Mouse (Mus musculus) thymus, postnatal 4 days (tissue): ENCODE results near the gene Tmem69.

ENCODE experiments used
- DNase-seq: peaks from one replicate; pipeline ENCODE4 v3.0.0; 2021

The Tmem69 gene

GRCm38 (mm10) chr4:116555413-116556300 lies at the start of gene Tmem69:
Gene Tmem69, minus strand, starts transcription at chr4:116555936.
- peak; percentile 79 for DNase-seq

- peak; percentile 71 for DNase-seq
Measured at GRCm38 (mm10) chr4:116596978-116597881, 41.5 kb upstream of the Tmem69 start.

DNA sequence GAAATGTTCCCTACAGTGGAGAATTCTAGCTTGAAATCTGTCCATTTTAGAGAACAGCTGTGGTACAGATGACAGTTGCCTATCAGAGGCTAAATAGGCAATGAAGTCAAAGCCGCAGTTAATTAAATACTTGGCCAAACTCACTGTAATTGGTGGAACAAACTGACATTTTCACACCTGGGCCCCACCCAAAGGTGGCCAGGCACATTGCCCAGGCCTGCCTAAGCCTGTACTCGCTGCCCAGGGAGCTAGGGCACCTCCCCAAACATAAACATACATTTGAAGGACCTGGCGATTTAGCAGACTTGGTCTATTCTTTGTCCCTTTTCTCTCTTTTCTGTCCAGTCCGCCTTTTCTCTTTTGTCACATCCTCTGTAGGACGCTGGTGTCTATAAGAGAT lies 40.6 kb upstream of the Tmem69 start, which contains the start of gene Ccdc17:
Gene Ccdc17, plus strand, starts transcription at position 276 of the 400 bp plus-strand sequence.
- DNase-seq: no peak

GRCm38 (mm10) chr4:116595793-116596192 lies 40.1 kb upstream of the Tmem69 start:
- DNase-seq: no peak

- DNase-seq: no peak
Measured at GRCm38 (mm10) chr4:116558151-116558882, 2.6 kb upstream of the Tmem69 start.

GRCm38 (mm10) chr4:116557306-116558121 lies 1.8 kb upstream of the Tmem69 start, which contains the start of gene Gpbp1l1:
Gene Gpbp1l1, plus strand, starts transcription at chr4:116557658.
- DNase-seq: peak; percentile 99

GRCm38 (mm10) chr4:116556561-116557305 lies 997 bp upstream of the Tmem69 start:
- peak; percentile 94 for DNase-seq

GRCm38 (mm10) chr4:116553035-116553434 lies 2.7 kb downstream of the Tmem69 start:
- DNase-seq: no peak

DNA sequence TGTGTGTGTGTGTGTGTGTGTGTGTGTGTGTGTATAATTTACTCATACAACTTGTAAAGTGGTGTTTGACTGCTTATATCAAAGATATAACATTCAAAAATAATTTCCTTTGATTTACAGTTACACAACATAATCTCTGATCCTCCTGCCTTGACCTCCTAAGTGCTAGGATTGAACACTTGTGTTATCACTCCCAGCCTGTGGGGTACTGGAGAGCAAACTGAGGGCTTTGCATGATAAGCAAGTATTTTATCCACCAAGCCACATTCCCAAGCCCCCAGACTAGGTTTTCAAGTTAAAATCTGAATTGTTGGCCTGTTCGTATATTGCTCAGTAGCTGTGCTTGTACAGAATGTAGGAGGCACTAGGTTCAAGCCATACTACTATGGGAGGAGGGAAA lies 5.3 kb downstream of the Tmem69 start:
- no peak for DNase-seq

DNA sequence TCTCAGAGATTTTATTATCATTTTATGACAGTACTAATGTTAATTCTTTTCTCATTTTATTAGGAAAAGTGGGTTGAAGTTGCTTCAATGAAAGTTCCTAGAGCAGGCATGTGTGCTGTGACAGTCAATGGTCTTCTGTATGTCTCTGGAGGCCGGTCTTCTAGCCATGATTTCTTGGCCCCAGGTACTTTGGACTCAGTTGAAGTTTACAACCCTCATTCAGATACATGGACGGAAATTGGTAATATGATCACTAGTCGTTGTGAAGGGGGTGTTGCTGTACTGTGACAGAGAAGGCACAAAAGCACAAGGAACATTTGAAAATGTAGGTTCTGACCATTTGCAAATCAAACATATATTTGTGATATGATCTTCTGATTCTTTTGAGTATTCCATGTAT lies 18.0 kb downstream of the Tmem69 start:
- no peak for DNase-seq

DNA sequence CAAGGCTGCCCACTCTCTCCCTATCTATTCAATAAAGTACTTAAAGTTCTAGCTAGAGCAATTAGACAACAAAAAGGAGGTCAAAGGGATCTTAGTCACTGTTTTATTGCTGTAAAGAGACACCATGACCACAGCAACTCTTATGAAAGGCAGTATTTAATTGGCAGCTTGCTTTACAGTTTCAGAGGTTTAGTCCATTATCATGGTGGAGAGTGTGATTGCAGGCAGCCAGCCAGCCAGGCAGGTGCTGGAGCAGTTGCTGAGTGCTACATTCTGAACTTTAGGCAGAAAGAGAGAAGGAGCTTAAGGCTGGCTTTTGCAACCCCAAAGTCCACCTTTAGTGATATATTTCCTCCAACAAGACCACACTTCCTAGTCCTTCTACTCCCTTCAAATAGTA lies 19.4 kb downstream of the Tmem69 start:
- DNase-seq: no peak

GRCm38 (mm10) chr4:116531109-116531508 lies 24.6 kb downstream of the Tmem69 start:
- no peak for DNase-seq

DNA sequence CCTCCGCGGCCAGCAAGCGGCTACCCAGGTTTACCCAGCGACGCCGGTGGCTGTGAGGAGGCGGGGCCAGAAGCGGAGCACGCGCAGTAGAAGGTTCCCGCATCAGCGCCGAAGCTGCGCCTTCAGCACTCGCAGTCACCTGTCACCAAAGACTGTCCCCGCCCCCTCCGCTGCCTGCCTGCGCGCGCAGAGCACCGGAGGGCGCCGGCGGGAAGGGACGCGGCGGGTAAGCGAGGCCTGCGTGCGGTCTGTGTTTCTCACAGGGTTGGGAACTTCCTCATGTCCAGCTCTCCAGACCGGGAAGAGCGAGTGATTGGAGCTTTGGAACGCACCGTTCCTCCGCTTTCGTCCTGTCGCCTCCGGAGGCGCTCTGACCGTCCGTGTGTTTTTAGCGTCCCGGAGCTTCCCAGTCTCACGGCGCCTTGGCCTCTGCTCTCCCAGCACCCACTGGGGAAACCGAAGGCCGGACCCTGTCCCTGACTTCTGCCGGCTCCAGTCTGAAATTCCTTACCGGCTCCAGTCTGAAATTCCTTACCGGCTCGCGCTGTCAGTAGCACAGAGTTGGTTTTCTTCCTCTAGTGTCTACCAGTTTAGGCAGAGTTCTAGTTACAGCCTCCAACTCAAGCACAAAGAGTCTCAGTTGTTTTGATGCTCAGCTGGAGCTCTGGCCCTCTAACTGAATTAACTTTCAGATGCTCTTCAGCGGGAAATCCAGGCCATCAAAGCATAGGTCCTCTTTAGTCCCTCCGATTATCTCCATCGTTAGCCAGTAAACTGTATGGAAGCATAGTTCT lies 48.1 kb downstream of the Tmem69 start, which contains the start of gene Ipp:
Gene Ipp, plus strand, starts transcription at position 125 of the 794 bp plus-strand sequence.
- DNase-seq: peak; percentile 99

DNA sequence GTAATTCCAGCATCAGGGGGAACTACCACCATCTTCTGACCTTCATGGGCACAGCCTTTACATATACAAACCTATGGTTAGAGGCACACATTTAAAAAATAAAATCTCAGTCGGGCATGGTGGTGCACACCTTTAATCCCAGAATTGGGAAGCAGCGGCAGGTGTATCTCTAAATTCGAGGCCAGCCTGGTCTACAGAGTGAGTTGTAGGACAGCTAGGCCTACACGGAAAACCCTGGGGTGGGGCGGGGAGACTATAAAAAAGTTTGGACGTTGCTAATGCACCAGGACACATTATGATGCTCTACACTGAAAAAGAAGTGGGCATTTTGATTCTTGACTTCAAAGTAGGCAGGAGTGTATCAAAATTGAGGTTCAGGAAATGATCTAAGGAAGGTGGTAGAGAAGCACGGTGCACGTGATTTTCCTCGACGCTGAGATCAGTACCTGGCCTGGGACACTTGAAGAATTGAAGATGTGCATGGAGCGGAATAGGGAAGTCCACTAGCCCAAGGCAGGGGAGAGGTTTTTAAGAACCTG lies 48.8 kb downstream of the Tmem69 start:
- no peak for DNase-seq
